Mouse (Mus musculus) kidney, adult 2 months (tissue): ENCODE results near the gene Smpd4. TPM values are rescaled to one million over a fixed set of nuclear protein-coding genes. Genes with fewer than 3 reads are reported as not detected.
A peak's percentile ranks its signal among the peaks of the same experiment; 100 is the strongest.

Source experiments
- DNase-seq: peaks from one replicate; pipeline ENCODE4 v3.0.0; 2021
- H3K27ac ChIP-seq: fragments of 200-500 bp; 2 replicates; pipeline ENCODE4 v1.5.1; 2012; ENCODE audit warnings: low read depth, low read length, control low read depth, inconsistent platforms; ENCODE audit not compliant: insufficient read depth
- H3K27me3 ChIP-seq: fragments of 200-500 bp; replicated peaks from 2 replicates; pipeline ENCODE4 v1.6.1; 2012; ENCODE audit warnings: mild to moderate bottlenecking, moderate library complexity, low read length, inconsistent platforms; ENCODE audit not compliant: control insufficient read depth, insufficient read depth
- H3K36me3 ChIP-seq: fragments of 200-500 bp; 2 replicates; pipeline ENCODE4 v1.6.1; 2012; ENCODE audit warnings: mild to moderate bottlenecking, moderate library complexity, low read length, inconsistent platforms; ENCODE audit not compliant: control insufficient read depth, insufficient read depth
- H3K4me1 ChIP-seq: fragments of 200-500 bp; 2 replicates; pipeline ENCODE4 v1.6.1; 2011; ENCODE audit warnings: low read length; ENCODE audit not compliant: control insufficient read depth, insufficient read depth
- H3K4me3 ChIP-seq: fragments of 200-500 bp; 2 replicates; pipeline ENCODE4 v1.5.1; 2011; ENCODE audit warnings: mild to moderate bottlenecking, low read depth, low read length, control low read depth; ENCODE audit not compliant: insufficient read depth
- CTCF ChIP-seq: fragments of 200-500 bp; conservative IDR thresholded peaks from 2 replicates; pipeline ENCODE4 v1.5.1; 2011; ENCODE audit warnings: low read depth, mild to moderate bottlenecking, control low read depth, low read length, moderate library complexity, mixed read lengths; ENCODE audit not compliant: insufficient read depth, insufficient read length
- POLR2A ChIP-seq: fragments of 200-500 bp; IDR thresholded peaks from one replicate; pipeline ENCODE4 v1.6.1; 2011; ENCODE audit warnings: low read depth, low read length, control low read depth
- WGBS: fragments of 180-500 bp; shearing (Covaris S2); methylation state at CpG from one replicate; pipeline ENCODE4 v1.1.7; 2018; 5-methylcytosine and 5-hydroxymethylcytosine counted together
- polyA plus RNA-seq: library from polyadenylated mRNA; depleted of rRNA; stranded (reverse); fragments of >200 nt; gene quantifications from 2 replicates; pipeline ENCODE4 v1.2.3, GENCODE M21; 2012

Gene Smpd4
- polyA plus RNA-seq, 1 experiment = 53.8 TPM

GRCm38 (mm10) chr16:17639081-17639480, 19.9 kb downstream of the Smpd4 start:
- TF ChIP-seq POLR2A (no peak), CTCF (no peak)
- H3K4me3 ChIP-seq = no peak overlapping the region
- no peak overlapping the region for H3K27ac ChIP-seq
- no peaks in the 10 kb centered on the region for H3K4me1 ChIP-seq
- DNase-seq = no peak
- no peaks in the 10 kb centered on the region; the same call in 1 of the 2 replicates for H3K36me3 ChIP-seq
- H3K27me3 ChIP-seq = no peaks in the 10 kb centered on the region
- 91% methylated on average over 3 of the region's 3 CpGs for WGBS

GRCm38 (mm10) chr16:17639951-17640350, 20.8 kb downstream of the Smpd4 start:
- H3K36me3 ChIP-seq = no peaks in the 10 kb centered on the region; the same call in 1 of the 2 replicates
- no peak for DNase-seq
- H3K4me1 ChIP-seq = no peaks in the 10 kb centered on the region
- WGBS = 93% methylated on average over 6 of the region's 6 CpGs
- H3K27ac ChIP-seq = no peak overlapping the region
- no peaks in the 10 kb centered on the region for H3K27me3 ChIP-seq
- H3K4me3 ChIP-seq = no peak overlapping the region
- TF ChIP-seq CTCF (no peak), POLR2A (no peak)

- no peak for DNase-seq
- TF ChIP-seq CTCF (no peak), POLR2A (no peak)
- H3K27me3 ChIP-seq = no peaks in the 10 kb centered on the region
- H3K27ac ChIP-seq = no peak overlapping the region
- no peak overlapping the region for H3K4me3 ChIP-seq
- no peaks in the 10 kb centered on the region; the same call in 1 of the 2 replicates for H3K36me3 ChIP-seq
- H3K4me1 ChIP-seq = no peaks in the 10 kb centered on the region
- 95% methylated on average over 9 of the region's 9 CpGs for WGBS
Measured at GRCm38 (mm10) chr16:17640706-17641105, 21.6 kb downstream of the Smpd4 start.

GRCm38 (mm10) chr16:17641301-17641700, 22.1 kb downstream of the Smpd4 start:
- H3K36me3 ChIP-seq = no peaks in the 10 kb centered on the region; the same call in 1 of the 2 replicates
- H3K27ac ChIP-seq = no peak overlapping the region
- H3K4me1 ChIP-seq = no peaks in the 10 kb centered on the region
- peak; percentile 67 for DNase-seq
- no peak overlapping the region for H3K4me3 ChIP-seq
- H3K27me3 ChIP-seq = no peaks in the 10 kb centered on the region
- 59% methylated on average over 6 of the region's 6 CpGs for WGBS
- TF ChIP-seq POLR2A = no peak
- no peak for TF ChIP-seq CTCF

- no peak for TF ChIP-seq CTCF
- TF ChIP-seq POLR2A = no peak
- Histone ChIP-seq H3K27me3 (no peaks in the 10 kb centered on the region), H3K27ac (no peak overlapping the region), H3K36me3 (no peaks in the 10 kb centered on the region; the same call in 1 of the 2 replicates), H3K4me1 (no peaks in the 10 kb centered on the region; the same call in 1 of the 2 replicates), H3K4me3 (no peak overlapping the region)
- 86% methylated on average over 8 of the region's 8 CpGs for WGBS
- no peak for DNase-seq
Measured at GRCm38 (mm10) chr16:17642311-17642710, 23.2 kb downstream of the Smpd4 start.

GRCm38 (mm10) chr16:17643437-17643990, 24.4 kb downstream of the Smpd4 start:
- Histone ChIP-seq H3K4me3 (no peak overlapping the region), H3K27me3 (no peaks in the 10 kb centered on the region), H3K27ac (no peak overlapping the region), H3K4me1 (no peaks in the 10 kb centered on the region; the same call in 1 of the 2 replicates), H3K36me3 (no peaks in the 10 kb centered on the region; the same call in 1 of the 2 replicates)
- TF ChIP-seq POLR2A (no peak), CTCF (no peak)
- no peak for DNase-seq
- WGBS = 86% methylated on average over 4 of the region's 4 CpGs

GRCm38 (mm10) chr16:17646310-17647114, 27.4 kb downstream of the Smpd4 start, which contains the start of gene Ccdc74a:
TSS of gene Ccdc74a (plus strand) at chr16:17646470.
- Histone ChIP-seq H3K4me1 (no peaks in the 10 kb centered on the region; the same call in 1 of the 2 replicates), H3K27ac (no peak within 1 kb of the TSS), H3K36me3 (no peaks in the 10 kb centered on the region; the same call in 1 of the 2 replicates), H3K4me3 (peak within 1 kb of the TSS; percentile 56), H3K27me3 (no peaks in the 10 kb centered on the region)
- no peak for TF ChIP-seq CTCF
- no peak for TF ChIP-seq POLR2A
- WGBS = 2% methylated on average over 65 of the region's 65 CpGs
- peak; percentile 92 for DNase-seq

GRCm38 (mm10) chr16:17647156-17647555, 28.0 kb downstream of the Smpd4 start:
- no peaks in the 10 kb centered on the region; the same call in 1 of the 2 replicates for H3K4me1 ChIP-seq
- no peaks in the 10 kb centered on the region for H3K27me3 ChIP-seq
- no peak overlapping the region for H3K27ac ChIP-seq
- WGBS = 71% methylated on average over 1 of the region's 1 CpGs
- H3K36me3 ChIP-seq = no peaks in the 10 kb centered on the region; the same call in 1 of the 2 replicates
- no peak for TF ChIP-seq CTCF
- TF ChIP-seq POLR2A = no peak
- DNase-seq = no peak
- H3K4me3 ChIP-seq = no peak overlapping the region
